Mouse (Mus musculus) ES-E14 (cell line): ENCODE measurements at regions not wholly inside any gene's neighbourhood (a gene's known extent, or its start where the extent isn't known, plus 50 kb on each side); places are given as distances from the start of the nearest gene placed in this dataset.

Experiments used
- DNase-seq: peaks from one replicate; pipeline ENCODE4 v3.0.0-alpha.2; 2013; ENCODE audit warnings: low read depth, low spot score
- H3K27ac ChIP-seq: 2 replicates; pipeline ENCODE4 v1.5.1; 2012; ENCODE audit warnings: low read depth, mild to moderate bottlenecking, low read length, moderate library complexity, mixed read lengths; ENCODE audit not compliant: poor library complexity, insufficient read depth, severe bottlenecking
- H3K36me3 ChIP-seq: 2 replicates; pipeline ENCODE4 v1.6.1; 2012; ENCODE audit warnings: mild to moderate bottlenecking, low read length, moderate library complexity, mixed read lengths; ENCODE audit not compliant: control insufficient read depth, poor library complexity, insufficient read depth, severe bottlenecking
- H3K4me1 ChIP-seq, 2 experiments: fragments of 150-350 bp in 1 of 2; sonication (generic) in 1 of 2; 2 replicates each; pipeline ENCODE4 v1.6.1; 2012; ENCODE audit warnings: low read length in 2 of 2, mild to moderate bottlenecking in 1 of 2, mixed read lengths in 1 of 2; ENCODE audit not compliant: control insufficient read depth in 2 of 2, insufficient read depth in 2 of 2, poor library complexity in 1 of 2
- H3K4me3 ChIP-seq, 2 experiments: fragments of 150-350 bp in 1 of 2; sonication (generic) in 1 of 2; 2 replicates each; pipeline ENCODE4 v1.5.1; 2012; ENCODE audit warnings: low read length in 2 of 2, low read depth in 1 of 2, mild to moderate bottlenecking in 1 of 2, mixed read lengths in 1 of 2; ENCODE audit not compliant: insufficient read depth in 1 of 2, poor library complexity in 1 of 2, severe bottlenecking in 1 of 2
- H3K9ac ChIP-seq: 2 replicates; pipeline ENCODE4 v1.6.1; 2012; ENCODE audit warnings: low read depth, mild to moderate bottlenecking, low read length, mixed read lengths; ENCODE audit not compliant: poor library complexity, insufficient read depth, severe bottlenecking
- H3K9me3 ChIP-seq: fragments of 150-350 bp; sonication (generic); 2 replicates; pipeline ENCODE4 v1.6.1; 2012; ENCODE audit warnings: low read depth, mild to moderate bottlenecking, low read length; ENCODE audit not compliant: control insufficient read depth, insufficient read depth
- CHD2 ChIP-seq: IDR thresholded peaks from 2 replicates; pipeline ENCODE4 v1.6.1; 2014; ENCODE audit warnings: mild to moderate bottlenecking, low read depth, low read length, inconsistent platforms
- HCFC1 ChIP-seq: IDR thresholded peaks from 2 replicates; pipeline ENCODE4 v1.6.1; 2012; ENCODE audit warnings: low read length, inconsistent platforms, borderline replicate concordance; ENCODE audit not compliant: insufficient read depth
- MAFK ChIP-seq: IDR thresholded peaks from 2 replicates; pipeline ENCODE4 v1.6.1; 2014; ENCODE audit warnings: mild to moderate bottlenecking, low read depth, low read length, inconsistent platforms; ENCODE audit not compliant: insufficient read depth
- ZC3H11A ChIP-seq: IDR thresholded peaks from 2 replicates; pipeline ENCODE4 v1.6.1; 2012; ENCODE audit warnings: low read depth, mild to moderate bottlenecking, inconsistent platforms, low read length, borderline replicate concordance
- ZNF384 ChIP-seq: IDR thresholded peaks from 2 replicates; pipeline ENCODE4 v1.6.1; 2012; ENCODE audit warnings: low read depth, low read length, inconsistent platforms
- in situ Hi-C, 2 experiments: fragments of 600-800 bp; cut with MboI; formaldehyde crosslinking; loops; one replicate each; pipeline ENCODE4 v1.15.1; 2025; ENCODE audit warnings: low sequenced_read_pairs in 2 of 2, inconsistent platforms in 1 of 2; ENCODE audit not compliant: unreplicated experiment in 2 of 2

DNA sequence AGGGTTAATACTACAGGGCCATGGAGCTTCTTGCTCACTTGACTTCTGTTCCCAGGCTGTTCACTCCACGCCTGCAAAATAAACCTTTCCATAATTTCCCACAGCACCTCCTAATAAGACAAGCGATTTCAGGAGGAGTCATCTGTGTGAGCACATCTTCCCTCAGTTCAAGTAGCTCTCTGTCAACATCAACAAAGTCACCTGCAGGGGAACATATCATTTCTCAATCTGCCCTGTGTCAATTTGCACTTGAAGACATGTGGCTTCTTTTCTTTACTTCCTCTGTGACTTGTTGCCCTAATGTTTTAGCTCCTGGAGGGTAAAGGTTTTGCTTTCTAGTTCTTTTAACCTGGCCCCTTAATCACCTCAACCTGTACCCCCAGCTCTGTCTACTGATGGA is 474.7 kb upstream of the Cited2 start:
- in situ Hi-C loops, result no loop called here
- no peak for DNase-seq

DNA sequence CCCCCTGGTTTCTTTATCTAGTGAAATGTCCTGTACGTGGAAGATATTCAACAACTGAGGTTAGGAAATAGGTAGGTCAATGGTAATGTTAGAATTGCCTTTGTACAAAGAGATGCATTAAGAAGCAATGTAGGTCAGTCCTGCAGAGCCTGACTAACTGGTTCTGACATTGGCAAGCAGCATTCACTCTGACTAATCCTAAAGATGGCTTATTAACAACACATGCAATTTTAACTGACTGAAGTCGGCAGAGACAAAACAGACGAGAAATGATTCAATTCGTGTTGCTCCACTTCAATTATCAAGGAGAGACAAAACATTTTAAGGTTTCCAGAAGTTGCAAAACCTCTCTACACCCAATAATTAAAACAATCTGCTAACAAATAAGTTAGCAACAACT is 470.0 kb upstream of the Cited2 start:
- H3K27ac ChIP-seq, result no peak overlapping the region
- peaks cover 0 to 4% of the 10 kb centered on the region in 2 experiments; a peak in 1 of 4 replicates for H3K4me1 ChIP-seq
- H3K9me3 ChIP-seq, result no peaks in the 10 kb centered on the region
- no peak for DNase-seq
- H3K4me3 ChIP-seq, result no peak overlapping the region
- H3K36me3 ChIP-seq, result no peaks in the 10 kb centered on the region
- in situ Hi-C loops, result no loop called here
- H3K9ac ChIP-seq, result no peak overlapping the region
- TF ChIP-seq MAFK (no peak), CHD2 (no peak), HCFC1 (no peak), ZNF384 (no peak), ZC3H11A (no peak)

More for the DNA sequence above, 474.7 kb upstream of the Cited2 start:
- TF ChIP-seq ZNF384 (no peak), CHD2 (no peak), HCFC1 (no peak), MAFK (no peak), ZC3H11A (no peak)
- Histone ChIP-seq H3K4me3 (no peak overlapping the region), H3K9me3 (no peaks in the 10 kb centered on the region), H3K36me3 (no peaks in the 10 kb centered on the region), H3K4me1 (no peaks in the 10 kb centered on the region), H3K27ac (no peak overlapping the region), H3K9ac (no peak overlapping the region)

DNA sequence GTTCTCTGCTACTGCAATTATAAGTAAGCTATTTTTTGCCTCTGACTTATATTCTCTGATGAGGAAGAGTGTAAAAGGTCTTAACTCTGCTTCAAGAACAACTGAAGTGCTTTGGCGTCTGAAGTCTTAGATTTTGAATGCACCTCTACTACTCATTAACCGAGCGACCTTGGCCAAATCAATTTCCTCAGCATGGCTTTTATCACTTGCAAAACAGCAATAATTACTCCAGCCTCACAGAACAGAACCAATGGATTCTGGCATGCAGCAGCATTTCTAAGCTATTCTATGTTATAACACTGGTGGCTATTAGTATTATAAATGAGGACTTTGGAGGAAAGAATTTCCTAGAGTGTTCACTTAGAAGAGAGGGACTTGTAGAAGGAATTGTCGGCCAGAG is 462.9 kb upstream of the Cited2 start:
- no peak for DNase-seq
- Histone ChIP-seq H3K4me1 (no peaks in the 10 kb centered on the region), H3K27ac (no peak overlapping the region), H3K9ac (no peak overlapping the region), H3K4me3 (no peak overlapping the region), H3K9me3 (no peaks in the 10 kb centered on the region), H3K36me3 (no peaks in the 10 kb centered on the region)
- in situ Hi-C loops, result no loop called here
- TF ChIP-seq ZC3H11A, result no peak
- no peak for TF ChIP-seq ZNF384
- no peak for TF ChIP-seq CHD2

DNA sequence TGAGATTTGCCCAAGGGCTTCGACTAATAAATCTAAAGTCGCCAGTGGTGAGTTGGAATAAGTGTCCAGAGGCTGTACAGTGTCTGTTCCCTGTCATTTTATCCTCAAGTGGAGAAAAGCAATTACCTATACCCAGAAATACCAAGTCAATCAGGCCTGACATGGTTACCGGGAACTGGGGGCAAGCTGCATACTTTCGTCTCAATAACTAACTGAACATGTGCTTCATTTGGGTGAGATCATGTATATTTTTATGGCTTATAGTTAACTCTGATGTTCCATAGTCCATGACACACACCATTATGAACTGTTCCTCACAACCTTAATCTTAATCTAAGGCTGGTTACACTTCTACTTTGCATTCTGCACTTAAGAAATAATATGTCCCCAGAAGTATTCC is 462.4 kb upstream of the Cited2 start:
- Histone ChIP-seq H3K4me1 (no peaks in the 10 kb centered on the region), H3K36me3 (no peaks in the 10 kb centered on the region), H3K27ac (no peak overlapping the region), H3K4me3 (no peak overlapping the region), H3K9me3 (no peaks in the 10 kb centered on the region), H3K9ac (no peak overlapping the region)
- in situ Hi-C loops, result no loop called here
- TF ChIP-seq HCFC1, result no peak
- no peak for TF ChIP-seq ZC3H11A
- no peak for TF ChIP-seq CHD2
- no peak for TF ChIP-seq ZNF384
- no peak for TF ChIP-seq MAFK
- DNase-seq, result no peak

DNA sequence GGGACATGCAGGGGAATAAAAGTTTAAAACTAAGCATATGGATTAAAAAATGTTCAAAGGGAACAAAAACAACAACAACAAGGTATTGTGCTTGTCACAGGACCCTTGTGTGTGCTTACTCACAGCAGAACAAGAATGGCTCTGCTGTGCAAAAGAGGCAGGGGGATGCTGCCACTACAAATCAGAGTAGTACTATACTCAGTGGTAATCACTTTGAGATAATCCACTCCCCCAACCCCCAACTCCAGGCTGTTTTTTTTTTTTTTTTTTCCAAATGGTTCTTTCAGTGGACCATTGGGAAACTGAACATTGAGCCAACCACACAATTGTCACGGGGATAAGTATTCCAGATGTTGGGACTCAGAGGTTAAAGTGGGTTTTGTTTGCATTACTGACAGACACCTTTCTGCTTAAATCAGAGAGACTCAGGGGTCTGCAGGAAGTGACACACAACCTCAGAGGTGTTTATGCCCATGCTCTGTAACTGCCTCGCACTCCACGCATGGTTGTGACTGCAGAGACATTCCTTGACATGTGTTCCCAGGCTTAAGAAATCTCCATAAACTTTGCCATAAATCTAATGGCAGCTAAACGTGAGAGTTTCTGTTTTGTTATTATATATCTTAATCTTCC is 461.7 kb upstream of the Cited2 start:
- no peaks in the 10 kb centered on the region for H3K36me3 ChIP-seq
- no peak overlapping the region for H3K9ac ChIP-seq
- H3K4me1 ChIP-seq, result no peaks in the 10 kb centered on the region
- in situ Hi-C loops, result no loop called here
- DNase-seq, result no peak
- H3K27ac ChIP-seq, result no peak overlapping the region
- no peak overlapping the region for H3K4me3 ChIP-seq
- TF ChIP-seq CHD2 (no peak), HCFC1 (no peak), MAFK (no peak), ZNF384 (no peak)
- H3K9me3 ChIP-seq, result no peaks in the 10 kb centered on the region
